Mouse (Mus musculus) embryonic facial prominence, embryonic 11.5 days (tissue): ENCODE data around the gene Kif22. TPM values are rescaled to one million over a fixed set of nuclear protein-coding genes. Genes with fewer than 3 reads are reported as not detected.

Source experiments
- ATAC-seq: fragments of 200-750 bp; cut with Nextera tagmentation; replicated peaks from 2 replicates; pipeline ENCODE4 v1.8.0; 2017; ENCODE audit warnings: low read depth; ENCODE audit not compliant: insufficient number of reproducible peaks, low FRiP score, low TSS enrichment
- DNase-seq: peaks from one replicate; pipeline ENCODE4 v3.0.0-alpha.2; 2015; ENCODE audit warnings: low spot score
- H3K27ac ChIP-seq: fragments of 300-500 bp; sonication (generic); replicated peaks from 2 replicates; pipeline ENCODE4 v1.5.1; 2014; ENCODE audit warnings: mild to moderate bottlenecking, low read depth, low read length, control low read depth
- H3K27me3 ChIP-seq: fragments of 300-500 bp; sonication (generic); 2 replicates; pipeline ENCODE4 v1.6.1; 2014; ENCODE audit warnings: mild to moderate bottlenecking, low read length, moderate library complexity, mixed read lengths; ENCODE audit not compliant: control insufficient read depth, insufficient read depth
- H3K36me3 ChIP-seq: fragments of 300-500 bp; sonication (generic); replicated peaks from 2 replicates; pipeline ENCODE4 v1.6.1; 2014; ENCODE audit warnings: low read depth, mild to moderate bottlenecking, low read length, moderate library complexity, mixed read lengths; ENCODE audit not compliant: control insufficient read depth, insufficient read depth
- H3K4me1 ChIP-seq: fragments of 300-500 bp; sonication (generic); 2 replicates; pipeline ENCODE4 v1.6.1; 2014; ENCODE audit warnings: low read length, mixed read lengths; ENCODE audit not compliant: control insufficient read depth, insufficient read depth
- H3K4me2 ChIP-seq: fragments of 300-500 bp; sonication (generic); 2 replicates; pipeline ENCODE4 v1.6.1; 2014; ENCODE audit warnings: low read depth, mild to moderate bottlenecking, control low read depth, low read length, moderate library complexity
- H3K4me3 ChIP-seq: fragments of 300-500 bp; sonication (generic); 2 replicates; pipeline ENCODE4 v1.5.1; 2014; ENCODE audit warnings: low read depth, low read length, control low read depth
- H3K9ac ChIP-seq: fragments of 300-500 bp; sonication (generic); replicated peaks from 2 replicates; pipeline ENCODE4 v1.6.1; 2014; ENCODE audit warnings: mild to moderate bottlenecking, control low read depth, low read length
- H3K9me3 ChIP-seq: fragments of 300-500 bp; sonication (generic); replicated peaks from 2 replicates; pipeline ENCODE4 v1.6.1; 2016; ENCODE audit warnings: mild to moderate bottlenecking, low read length, inconsistent platforms, mixed read lengths; ENCODE audit not compliant: control insufficient read depth
- WGBS: fragments of 180-500 bp; shearing (Covaris S2); extraction: QIAGEN DNeasy Blood & Tissue Kit; methylation state at CpG from one replicate; pipeline ENCODE4 v1.1.7; 2014; 5-methylcytosine and 5-hydroxymethylcytosine counted together
- polyA plus RNA-seq: library from polyadenylated mRNA; unstranded; fragments of >200 nt; fragmentation: Nextera tagmentation; extraction: Ambion mirVana; gene quantifications from 2 replicates; pipeline ENCODE4 v1.2.1, GENCODE M21; 2014

Kif22 gene
- polyA plus RNA-seq, 1 experiment from 2014 or later = 199 TPM

- no peak for ATAC-seq
- H3K36me3 ChIP-seq = peaks cover 4% of the 10 kb centered on the region
- H3K9me3 ChIP-seq = no peaks in the 10 kb centered on the region
- H3K4me3 ChIP-seq = peak within 1 kb of the TSS; percentile 18
- no peak within 1 kb of the TSS for H3K27ac ChIP-seq
- H3K4me1 ChIP-seq = peaks cover 11% of the 10 kb centered on the region; the same call in 1 of the 2 replicates
- H3K4me2 ChIP-seq = peak within 1 kb of the TSS; percentile 85
- 45% methylated on average over 11 of the region's 11 CpGs for WGBS
- no peaks in the 10 kb centered on the region for H3K27me3 ChIP-seq
- H3K9ac ChIP-seq = peak within 1 kb of the TSS; percentile 41
- peak; percentile 54 for DNase-seq
Observed at GRCm38 (mm10) chr7:127014320-127014719, 28.0 kb downstream of the Kif22 start, which contains the start of gene Mvp. TSS of gene Mvp (minus strand) at chr7:127014621.

GRCm38 (mm10) chr7:127013385-127013784 is 28.9 kb downstream of the Kif22 start:
- no peaks in the 10 kb centered on the region for H3K27me3 ChIP-seq
- DNase-seq = no peak
- no peak for ATAC-seq
- H3K4me2 ChIP-seq = no peak overlapping the region
- peaks cover 4% of the 10 kb centered on the region for H3K36me3 ChIP-seq
- no peak overlapping the region for H3K9ac ChIP-seq
- H3K4me1 ChIP-seq = peaks cover 11% of the 10 kb centered on the region; the same call in 1 of the 2 replicates
- H3K4me3 ChIP-seq = no peak overlapping the region
- no peak overlapping the region for H3K27ac ChIP-seq
- no peaks in the 10 kb centered on the region for H3K9me3 ChIP-seq
- WGBS = 97% methylated on average over 6 of the region's 6 CpGs

- WGBS = 96% methylated on average over 10 of the region's 10 CpGs
- Histone ChIP-seq H3K4me2 (no peak overlapping the region), H3K9ac (no peak overlapping the region), H3K27ac (no peak overlapping the region), H3K36me3 (peaks cover 4% of the 10 kb centered on the region), H3K4me1 (peaks cover 11% of the 10 kb centered on the region; the same call in 1 of the 2 replicates), H3K27me3 (no peaks in the 10 kb centered on the region), H3K4me3 (no peak overlapping the region), H3K9me3 (no peaks in the 10 kb centered on the region)
- DNase-seq (no peak), ATAC-seq (no peak)
Observed at GRCm38 (mm10) chr7:127012845-127013244, 29.4 kb downstream of the Kif22 start.

GRCm38 (mm10) chr7:127012374-127012773 is 29.9 kb downstream of the Kif22 start:
- WGBS = 86% methylated on average over 6 of the region's 6 CpGs
- no peak overlapping the region for H3K27ac ChIP-seq

GRCm38 (mm10) chr7:127011717-127012116 is 30.6 kb downstream of the Kif22 start:
- no peak overlapping the region for H3K9ac ChIP-seq
- H3K9me3 ChIP-seq = no peaks in the 10 kb centered on the region
- no peaks in the 10 kb centered on the region for H3K27me3 ChIP-seq
- no peak overlapping the region for H3K4me3 ChIP-seq
- H3K4me1 ChIP-seq = peaks cover 11% of the 10 kb centered on the region; the same call in 1 of the 2 replicates
- no peak overlapping the region for H3K4me2 ChIP-seq
- H3K36me3 ChIP-seq = peaks cover 4% of the 10 kb centered on the region
- 73% methylated on average over 2 of the region's 2 CpGs for WGBS
- DNase-seq = no peak
- ATAC-seq = no peak
- H3K27ac ChIP-seq = no peak overlapping the region

More at GRCm38 (mm10) chr7:127012374-127012773, 29.9 kb downstream of the Kif22 start:
- DNase-seq (no peak), ATAC-seq (no peak)
- no peak overlapping the region for H3K9ac ChIP-seq
- no peaks in the 10 kb centered on the region for H3K27me3 ChIP-seq
- no peaks in the 10 kb centered on the region for H3K9me3 ChIP-seq
- H3K4me2 ChIP-seq = no peak overlapping the region
- no peak overlapping the region for H3K4me3 ChIP-seq
- H3K4me1 ChIP-seq = peaks cover 11% of the 10 kb centered on the region; the same call in 1 of the 2 replicates
- H3K36me3 ChIP-seq = peaks cover 4% of the 10 kb centered on the region

GRCm38 (mm10) chr7:127011051-127011450 is 31.2 kb downstream of the Kif22 start:
- no peak for DNase-seq
- ATAC-seq = no peak
- Histone ChIP-seq H3K27ac (no peak overlapping the region), H3K36me3 (peaks cover 4% of the 10 kb centered on the region), H3K27me3 (no peaks in the 10 kb centered on the region), H3K4me1 (peaks cover 11% of the 10 kb centered on the region; the same call in 1 of the 2 replicates), H3K4me3 (no peak overlapping the region), H3K9ac (no peak overlapping the region), H3K9me3 (no peaks in the 10 kb centered on the region), H3K4me2 (no peak overlapping the region)
- 95% methylated on average over 2 of the region's 2 CpGs for WGBS

GRCm38 (mm10) chr7:127009307-127010085 is 32.8 kb downstream of the Kif22 start:
- 84% methylated on average over 17 of the region's 17 CpGs for WGBS
- Histone ChIP-seq H3K4me1 (peaks cover 4% of the 10 kb centered on the region; the same call in 1 of the 2 replicates), H3K36me3 (peaks cover 4% of the 10 kb centered on the region), H3K4me2 (no peak overlapping the region), H3K9ac (no peak overlapping the region), H3K4me3 (no peak overlapping the region), H3K27ac (no peak overlapping the region), H3K9me3 (no peaks in the 10 kb centered on the region), H3K27me3 (no peaks in the 10 kb centered on the region)
- ATAC-seq (no peak), DNase-seq (no peak)
